Mouse (Mus musculus): Measurements from ENCODE around the gene Csdc2. TPM values are rescaled to one million over a fixed set of nuclear protein-coding genes. Genes with fewer than 3 reads are reported as not detected.

Gene Csdc2
- total RNA-seq, 2 experiments from 2014 or later, result 1.8 to 2.3 TPM

GRCm38 (mm10) chr15:81920546-81921217, 15.9 kb upstream of the Csdc2 start:
- intact Hi-C loops (cut with DNase I), result no loop called here
- DNase-seq, result no peak

- DNase-seq, result no peak
- intact Hi-C loops (cut with DNase I), result no loop called here
Measured at GRCm38 (mm10) chr15:81921255-81921654, 15.3 kb upstream of the Csdc2 start.

GRCm38 (mm10) chr15:81924933-81925332, 11.6 kb upstream of the Csdc2 start:
- intact Hi-C loops (cut with DNase I), result no loop called here
- DNase-seq, result no peak

GRCm38 (mm10) chr15:81925760-81926445, 10.7 kb upstream of the Csdc2 start, which contains the start of gene Polr3h:
Gene Polr3h (minus strand): TSS chr15:81926240.
- intact Hi-C loops (cut with DNase I), result no loop called here
- DNase-seq, result peak; percentile 87 to 95

GRCm38 (mm10) chr15:81926446-81926822, 10.1 kb upstream of the Csdc2 start:
- no peak for DNase-seq
- intact Hi-C loops (cut with DNase I), result no loop called here

GRCm38 (mm10) chr15:81927741-81928140, 8.8 kb upstream of the Csdc2 start:
- intact Hi-C loops (cut with DNase I), result no loop called here

GRCm38 (mm10) chr15:81928277-81928676, 8.3 kb upstream of the Csdc2 start:
- DNase-seq, result no peak
- intact Hi-C loops (cut with DNase I), result no loop called here

More at GRCm38 (mm10) chr15:81927741-81928140, 8.8 kb upstream of the Csdc2 start:
- no peak for DNase-seq

- DNase-seq, result no peak
- intact Hi-C loops (cut with DNase I), result no loop called here
Measured at GRCm38 (mm10) chr15:81932951-81933470, 3.5 kb upstream of the Csdc2 start.

- intact Hi-C loops (cut with DNase I), result no loop called here
- no peak for DNase-seq
Measured at GRCm38 (mm10) chr15:81933986-81934385, 2.6 kb upstream of the Csdc2 start.

- intact Hi-C loops (cut with DNase I), result loop anchor here (5.0 kb wide), 1 partner anchor 51 kb away; the partner anchor contains the start of gene Xrcc6
- DNase-seq, result no peak
Measured at GRCm38 (mm10) chr15:81935869-81936637, 506 bp upstream of the Csdc2 start.

- DNase-seq, result no peak
- intact Hi-C loops (cut with DNase I), result loop anchor here (5.0 kb wide), 1 partner anchor 50 kb away; the partner anchor contains the start of gene Xrcc6
Measured at GRCm38 (mm10) chr15:81937098-81937972, 776 bp downstream of the Csdc2 start.

- DNase-seq, result no peak
- intact Hi-C loops (cut with DNase I), result loop anchor here (5.0 kb wide), 1 partner anchor 49 kb away; the partner anchor contains the start of gene Xrcc6
Measured at GRCm38 (mm10) chr15:81938246-81938645, 1.7 kb downstream of the Csdc2 start.

GRCm38 (mm10) chr15:81939157-81939715, 2.7 kb downstream of the Csdc2 start:
- no peak for DNase-seq
- intact Hi-C loops (cut with DNase I), result loop anchor here (5.0 kb wide), 1 partner anchor 48 kb away; the partner anchor contains the start of gene Xrcc6

GRCm38 (mm10) chr15:81939774-81940173, 3.2 kb downstream of the Csdc2 start:
- no peak for DNase-seq
- intact Hi-C loops (cut with DNase I), result loop anchor here (5.0 kb wide), 1 partner anchor 48 kb away; the partner anchor contains the start of gene Xrcc6

- intact Hi-C loops (cut with DNase I), result no loop called here
- DNase-seq, result no peak
Measured at GRCm38 (mm10) chr15:81940219-81940618, 3.7 kb downstream of the Csdc2 start.

GRCm38 (mm10) chr15:81941010-81941409, 4.5 kb downstream of the Csdc2 start:
- intact Hi-C loops (cut with DNase I), result no loop called here
- no peak for DNase-seq

- DNase-seq, result no peak
- intact Hi-C loops (cut with DNase I), result no loop called here
Measured at GRCm38 (mm10) chr15:81943176-81943749, 6.7 kb downstream of the Csdc2 start.

GRCm38 (mm10) chr15:81949076-81949475, 12.5 kb downstream of the Csdc2 start:
- no peak for DNase-seq

More at GRCm38 (mm10) chr15:81949076-81949475, 12.5 kb downstream of the Csdc2 start:
- intact Hi-C loops (cut with DNase I), result no loop called here
